Mouse (Mus musculus) adipocyte (in vitro differentiated cells): ENCODE measurements around the gene Olfr381.
"Not testable (repeated sequence)": the region's sequence is repeated elsewhere in the genome, so short reads cannot be mapped to it uniquely, and the experiment has no call there.

Source experiments
- DNase-seq: peaks from one replicate; pipeline ENCODE4 v3.0.0-alpha.2; 2016; ENCODE audit warnings: low spot score

Olfr381 gene

DNA sequence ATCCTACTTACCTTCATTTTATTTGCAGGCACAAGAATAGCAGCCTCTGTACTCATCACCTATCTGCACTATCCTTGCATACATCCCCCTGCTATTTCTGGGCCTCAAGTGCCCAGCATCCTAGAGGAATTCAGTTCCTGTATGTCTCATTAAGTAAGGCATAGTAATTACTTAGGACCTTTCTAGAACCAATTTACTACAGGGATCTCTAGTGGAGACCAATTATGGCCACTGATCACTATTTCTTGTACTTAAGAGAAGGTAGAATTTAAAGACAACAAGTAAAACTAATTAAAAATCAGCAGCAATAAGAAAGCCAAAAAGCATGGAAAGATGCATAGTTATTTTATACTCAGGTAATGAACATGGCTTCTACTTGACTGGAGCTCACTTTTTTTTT, at the start of gene Olfr381:
Gene Olfr381, minus strand, starts transcription at position 101 of the 400 bp plus-strand sequence.
- DNase-seq, result no peak

DNA sequence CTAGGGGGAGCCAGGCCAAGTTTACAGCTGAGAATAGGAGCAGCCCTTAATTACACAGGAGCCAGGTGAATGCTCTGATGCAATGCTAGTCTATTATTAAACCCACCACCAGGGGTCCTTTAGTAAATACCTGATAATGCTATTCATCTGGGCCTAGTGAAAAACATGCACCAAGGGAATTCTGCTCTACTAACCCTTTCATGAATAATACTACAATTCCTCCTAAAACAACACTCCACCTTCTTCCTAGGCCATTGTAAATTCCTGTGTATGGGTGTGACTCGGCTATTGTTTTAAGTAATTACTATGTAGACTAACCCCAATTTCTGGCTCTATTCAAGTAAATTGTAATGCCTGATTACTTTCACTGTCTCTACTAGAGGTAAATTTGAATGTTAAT, 37.6 kb upstream of the Olfr381 start:
- not testable (repeated sequence) for DNase-seq

DNA sequence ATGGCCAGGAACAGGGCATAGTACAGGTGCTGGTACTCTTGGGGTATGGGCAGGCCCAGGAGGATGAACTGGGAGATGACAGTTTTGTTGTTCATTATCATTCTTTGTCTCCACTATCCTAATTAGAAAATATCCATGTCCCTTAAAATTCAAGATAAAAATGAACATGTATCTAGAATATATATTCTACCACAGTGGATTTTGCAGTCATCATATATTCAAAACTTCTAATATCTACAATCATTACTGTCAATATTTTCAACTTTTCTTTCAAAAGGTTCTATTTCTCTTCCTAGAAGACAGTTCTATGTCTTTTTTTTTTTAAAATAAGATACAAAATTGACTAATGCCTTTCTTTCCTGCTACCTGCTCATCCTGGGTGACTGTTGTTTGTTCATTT, 25.7 kb upstream of the Olfr381 start, which contains the start of gene Olfr382:
Gene Olfr382, minus strand, starts transcription at position 101 of the 400 bp plus-strand sequence.
- no peak for DNase-seq

DNA sequence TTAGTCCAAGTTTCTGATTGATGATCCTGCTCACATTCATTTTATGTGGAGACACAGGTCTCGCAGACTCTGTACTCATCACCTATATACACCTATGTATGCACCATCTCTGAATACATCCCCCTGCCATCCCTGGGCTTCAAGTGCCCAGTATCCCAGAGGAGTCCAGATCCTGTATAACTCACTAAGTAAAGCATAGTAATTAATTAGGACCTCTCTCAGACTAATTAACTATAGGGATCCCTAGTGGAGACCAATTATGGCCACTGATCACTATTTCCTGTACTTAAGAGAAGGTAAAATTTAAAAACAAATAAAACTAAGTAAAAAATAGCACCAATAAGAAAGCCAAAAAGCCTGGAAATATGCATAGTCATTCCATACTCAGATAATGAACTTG, 34.0 kb downstream of the Olfr381 start, which contains the start of gene Olfr380:
Gene Olfr380, minus strand, starts transcription at position 101 of the 400 bp plus-strand sequence.
- DNase-seq, result no peak
